Mouse (Mus musculus): ENCODE measurements at regions not wholly inside any gene's neighbourhood (a gene's known extent, or its start where the extent isn't known, plus 50 kb on each side); places are given as distances from the start of the nearest gene placed in this dataset.

GRCm38 (mm10) chr15:10767535-10767934 lies 53.1 kb upstream of the Rai14 start:
- H3K4me3 ChIP-seq (ENCODE audit: low read depth, low read length): no peak overlapping the region
- no peaks in the 10 kb centered on the region for H3K9me3 ChIP-seq (replicated peaks; ENCODE audit: control insufficient read depth, low read length)
- no peaks in the 10 kb centered on the region for H3K4me1 ChIP-seq (ENCODE audit: control insufficient read depth, low read depth, low read length)
- no peaks in the 10 kb centered on the region for H3K27me3 ChIP-seq (ENCODE audit: control insufficient read depth, insufficient read depth, low read depth, low read length)
- no peaks in the 10 kb centered on the region for H3K36me3 ChIP-seq (ENCODE audit: control insufficient read depth, insufficient read depth)
- H3K9ac ChIP-seq (ENCODE audit: low read depth, low read length): no peak overlapping the region
- no peak for ATAC-seq (ENCODE audit: low read depth)
- H3K27ac ChIP-seq (ENCODE audit: low read length): no peak overlapping the region
- WGBS (ENCODE audit: insufficient replicate concordance): 19% methylated on average over 6 of the region's 6 CpGs
- H3K4me2 ChIP-seq (ENCODE audit: low read depth, low read length): no peak overlapping the region

- no peaks in the 10 kb centered on the region for H3K27me3 ChIP-seq (ENCODE audit: control insufficient read depth, insufficient read depth, low read depth, low read length)
- no peak for ATAC-seq (ENCODE audit: low read depth)
- no peak overlapping the region for H3K4me3 ChIP-seq (ENCODE audit: low read depth, low read length)
- H3K9me3 ChIP-seq (replicated peaks; ENCODE audit: control insufficient read depth, low read length): no peaks in the 10 kb centered on the region
- H3K36me3 ChIP-seq (ENCODE audit: control insufficient read depth, insufficient read depth): no peaks in the 10 kb centered on the region
- H3K4me2 ChIP-seq (ENCODE audit: low read depth, low read length): no peak overlapping the region
- no peak overlapping the region for H3K9ac ChIP-seq (ENCODE audit: low read depth, low read length)
- H3K4me1 ChIP-seq (ENCODE audit: control insufficient read depth, low read depth, low read length): no peaks in the 10 kb centered on the region
- H3K27ac ChIP-seq (ENCODE audit: low read length): no peak overlapping the region
- 46% methylated on average over 5 of the region's 5 CpGs for WGBS (ENCODE audit: insufficient replicate concordance)
Observed at GRCm38 (mm10) chr15:10770410-10771310, 56.2 kb upstream of the Rai14 start.

- Histone ChIP-seq H3K27me3 (ENCODE audit: control insufficient read depth, insufficient read depth, low read depth, low read length) (no peaks in the 10 kb centered on the region), H3K27ac (ENCODE audit: low read length) (no peak overlapping the region), H3K9ac (ENCODE audit: low read depth, low read length) (no peak overlapping the region), H3K4me1 (ENCODE audit: control insufficient read depth, low read depth, low read length) (no peaks in the 10 kb centered on the region), H3K9me3 (replicated peaks; ENCODE audit: control insufficient read depth, low read length) (no peaks in the 10 kb centered on the region), H3K4me3 (ENCODE audit: low read depth, low read length) (no peak overlapping the region), H3K36me3 (ENCODE audit: control insufficient read depth, insufficient read depth) (no peaks in the 10 kb centered on the region), H3K4me2 (ENCODE audit: low read depth, low read length) (no peak overlapping the region)
- ATAC-seq (ENCODE audit: low read depth): no peak
- 16% methylated on average over 4 of the region's 4 CpGs for WGBS (ENCODE audit: insufficient replicate concordance)
Observed at GRCm38 (mm10) chr15:10771311-10771690, 56.9 kb upstream of the Rai14 start.

- Histone ChIP-seq H3K36me3 (ENCODE audit: control insufficient read depth, insufficient read depth) (no peaks in the 10 kb centered on the region), H3K4me3 (ENCODE audit: low read depth, low read length) (no peak overlapping the region), H3K4me2 (ENCODE audit: low read depth, low read length) (no peak overlapping the region), H3K9me3 (replicated peaks; ENCODE audit: control insufficient read depth, low read length) (no peaks in the 10 kb centered on the region), H3K9ac (ENCODE audit: low read depth, low read length) (no peak overlapping the region), H3K27me3 (ENCODE audit: control insufficient read depth, insufficient read depth, low read depth, low read length) (no peaks in the 10 kb centered on the region), H3K4me1 (ENCODE audit: control insufficient read depth, low read depth, low read length) (no peaks in the 10 kb centered on the region), H3K27ac (ENCODE audit: low read length) (no peak overlapping the region)
- WGBS (ENCODE audit: insufficient replicate concordance): 18% methylated on average over 13 of the region's 13 CpGs
- ATAC-seq (ENCODE audit: low read depth): no peak
Observed at GRCm38 (mm10) chr15:10779941-10780620, 65.7 kb upstream of the Rai14 start.

GRCm38 (mm10) chr15:10789371-10789770 lies 74.9 kb upstream of the Rai14 start:
- no peaks in the 10 kb centered on the region for H3K9me3 ChIP-seq (replicated peaks; ENCODE audit: control insufficient read depth, low read length)
- no peak for ATAC-seq (ENCODE audit: low read depth)
- no peaks in the 10 kb centered on the region for H3K36me3 ChIP-seq (ENCODE audit: control insufficient read depth, insufficient read depth)
- H3K4me3 ChIP-seq (ENCODE audit: low read depth, low read length): no peak overlapping the region
- no peak overlapping the region for H3K27ac ChIP-seq (ENCODE audit: low read length)
- no peak overlapping the region for H3K4me2 ChIP-seq (ENCODE audit: low read depth, low read length)
- H3K27me3 ChIP-seq (ENCODE audit: control insufficient read depth, insufficient read depth, low read depth, low read length): no peaks in the 10 kb centered on the region
- H3K9ac ChIP-seq (ENCODE audit: low read depth, low read length): no peak overlapping the region
- WGBS (ENCODE audit: insufficient replicate concordance): 63% methylated on average over 6 of the region's 6 CpGs
- H3K4me1 ChIP-seq (ENCODE audit: control insufficient read depth, low read depth, low read length): no peaks in the 10 kb centered on the region

GRCm38 (mm10) chr15:10790862-10791497 lies 76.6 kb upstream of the Rai14 start:
- no peaks in the 10 kb centered on the region for H3K36me3 ChIP-seq (ENCODE audit: control insufficient read depth, insufficient read depth)
- no peak overlapping the region for H3K4me2 ChIP-seq (ENCODE audit: low read depth, low read length)
- no peaks in the 10 kb centered on the region for H3K4me1 ChIP-seq (ENCODE audit: control insufficient read depth, low read depth, low read length)
- 55% methylated on average over 3 of the region's 3 CpGs for WGBS (ENCODE audit: insufficient replicate concordance)
- H3K9me3 ChIP-seq (replicated peaks; ENCODE audit: control insufficient read depth, low read length): no peaks in the 10 kb centered on the region
- no peak overlapping the region for H3K27ac ChIP-seq (ENCODE audit: low read length)
- no peak overlapping the region for H3K4me3 ChIP-seq (ENCODE audit: low read depth, low read length)
- no peak overlapping the region for H3K9ac ChIP-seq (ENCODE audit: low read depth, low read length)
- ATAC-seq (ENCODE audit: low read depth): no peak
- H3K27me3 ChIP-seq (ENCODE audit: control insufficient read depth, insufficient read depth, low read depth, low read length): no peaks in the 10 kb centered on the region

GRCm38 (mm10) chr15:10791516-10792112 lies 77.2 kb upstream of the Rai14 start:
- H3K27me3 ChIP-seq (ENCODE audit: control insufficient read depth, insufficient read depth, low read depth, low read length): no peaks in the 10 kb centered on the region
- no peak overlapping the region for H3K4me2 ChIP-seq (ENCODE audit: low read depth, low read length)
- H3K27ac ChIP-seq (ENCODE audit: low read length): no peak overlapping the region
- H3K36me3 ChIP-seq (ENCODE audit: control insufficient read depth, insufficient read depth): no peaks in the 10 kb centered on the region
- H3K9ac ChIP-seq (ENCODE audit: low read depth, low read length): no peak overlapping the region
- H3K4me3 ChIP-seq (ENCODE audit: low read depth, low read length): no peak overlapping the region
- H3K9me3 ChIP-seq (replicated peaks; ENCODE audit: control insufficient read depth, low read length): no peaks in the 10 kb centered on the region
- 55% methylated on average over 3 of the region's 3 CpGs for WGBS (ENCODE audit: insufficient replicate concordance)
- H3K4me1 ChIP-seq (ENCODE audit: control insufficient read depth, low read depth, low read length): no peaks in the 10 kb centered on the region
- no peak for ATAC-seq (ENCODE audit: low read depth)

GRCm38 (mm10) chr15:10792156-10792555 lies 77.7 kb upstream of the Rai14 start:
- Histone ChIP-seq H3K27ac (ENCODE audit: low read length) (no peak overlapping the region), H3K4me1 (ENCODE audit: control insufficient read depth, low read depth, low read length) (no peaks in the 10 kb centered on the region), H3K4me2 (ENCODE audit: low read depth, low read length) (no peak overlapping the region), H3K27me3 (ENCODE audit: control insufficient read depth, insufficient read depth, low read depth, low read length) (no peaks in the 10 kb centered on the region), H3K4me3 (ENCODE audit: low read depth, low read length) (no peak overlapping the region), H3K36me3 (ENCODE audit: control insufficient read depth, insufficient read depth) (no peaks in the 10 kb centered on the region), H3K9ac (ENCODE audit: low read depth, low read length) (no peak overlapping the region), H3K9me3 (replicated peaks; ENCODE audit: control insufficient read depth, low read length) (no peaks in the 10 kb centered on the region)
- 62% methylated on average over 7 of the region's 7 CpGs for WGBS (ENCODE audit: insufficient replicate concordance)
- ATAC-seq (ENCODE audit: low read depth): no peak
